Mouse (Mus musculus): ENCODE results near the gene Slc35f1.

- TF ChIP-seq CTCF (IDR thresholded peaks at IDR 0.05; ENCODE audit: control insufficient read depth, insufficient read depth, low read length) = no peak
- no peak for TF ChIP-seq POLR2A (IDR thresholded peaks at IDR 0.05; ENCODE audit: borderline replicate concordance, control insufficient read depth, low read depth, low read length)
These were observed 89.7 kb downstream of the Slc35f1 start for GRCm38 (mm10) chr10:52779926-52780485.

Measured in bone marrow, adult 2 months (tissue).